Comparison of ENCODE assay signal across 10 mouse cellular contexts in the genomic region with DNA sequence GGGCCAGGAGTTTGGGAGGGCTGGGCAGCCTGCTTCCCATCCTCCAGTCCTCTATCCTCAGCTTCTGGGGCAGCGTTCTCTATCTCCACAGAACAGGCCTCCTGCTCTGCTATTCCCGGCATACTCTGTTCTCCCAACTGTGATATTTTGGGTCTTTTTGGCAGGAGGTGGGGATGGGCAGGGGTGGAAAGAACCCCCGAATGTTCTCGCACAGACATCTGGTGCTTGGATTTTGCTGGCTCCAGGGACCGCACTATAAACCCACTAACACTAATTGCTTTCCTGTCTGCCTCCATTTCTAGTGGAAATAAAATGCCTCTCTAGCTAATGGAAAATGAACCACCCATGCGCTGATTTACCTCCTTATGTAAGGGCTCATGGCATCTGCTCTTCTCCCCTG. TPM values are rescaled to one million over a fixed set of nuclear protein-coding genes. Genes with fewer than 3 reads are reported as not detected.
DNase-seq lines count a peak whose midpoint lies in the region; ATAC-seq and TF ChIP-seq lines count a peak whose summit lies in the region.
"Had no signal": no experiment of that assay in that cellular context is flagged by ENCODE, and none has a peak within 500 bp of the region (broad histone marks: within the 10 kb centered on the region; RNA-seq: fewer than 3 reads in every experiment).

No protein-coding gene starts in this region.

- intact Hi-C loops in left cerebral cortex, adult 2 months (cut with DNase I), result loop anchor here (1.0 to 5.0 kb wide), 3 partner anchors 32 to 73 kb away; no protein-coding TSS in a partner anchor

- no peak for TF ChIP-seq EP300 in stomach, postnatal 0 days (optimal IDR thresholded peaks at IDR 0.05)

- no peak overlapping the region for H3K4me3 ChIP-seq in lung, embryonic 16.5 days (ENCODE audit: low read length)
- H3K4me3 ChIP-seq in lung, adult 2 months (replicated peaks; ENCODE audit: extremely low read depth, low read depth, low read length), result no peak overlapping the region
- H3K4me3 ChIP-seq in left cerebral cortex, adult 2 months, result no peak overlapping the region
- H3K4me3 ChIP-seq in stomach, postnatal 0 days (ENCODE audit: low read depth, low read length), result no peak overlapping the region
- H3K4me3 ChIP-seq: midbrain, embryonic 12.5 days had no signal

- peaks cover 54% of the 10 kb centered on the region for H3K4me1 ChIP-seq in lung, embryonic 16.5 days (replicated peaks; ENCODE audit: control insufficient read depth, insufficient read depth, low read length)
- peaks cover 21% of the 10 kb centered on the region for H3K4me1 ChIP-seq in lung, adult 2 months (ENCODE audit: control insufficient read depth, insufficient read depth, low read length)
- H3K4me1 ChIP-seq in stomach, postnatal 0 days (replicated peaks; ENCODE audit: control insufficient read depth, insufficient read depth), result peaks cover 7% of the 10 kb centered on the region; the same call in 1 of the 2 replicates

- no peak for ATAC-seq in lung, embryonic 16.5 days (ENCODE audit: low read depth)
- no peak for ATAC-seq in stomach, postnatal 0 days (ENCODE audit: low FRiP score, low TSS enrichment)

- no peaks in the 10 kb centered on the region for H3K27me3 ChIP-seq in lung, embryonic 16.5 days (ENCODE audit: control insufficient read depth, insufficient read depth, low read depth, low read length)
- no peaks in the 10 kb centered on the region for H3K27me3 ChIP-seq in stomach, postnatal 0 days (ENCODE audit: control insufficient read depth, insufficient read depth, low read length)
- H3K27me3 ChIP-seq: midbrain, embryonic 12.5 days had no signal

- no peak for TF ChIP-seq CTCF in lung, adult 2 months (IDR thresholded peaks at IDR 0.05; ENCODE audit: insufficient read depth, low read length)
- TF ChIP-seq CTCF in left cerebral cortex, adult 2 months (IDR thresholded peaks at IDR 0.05), result no peak
- no peak for TF ChIP-seq CTCF in stomach, postnatal 0 days (IDR thresholded peaks at IDR 0.05; ENCODE audit: low read depth)

- H3K27ac ChIP-seq in lung, embryonic 16.5 days (ENCODE audit: low read length), result peak overlapping the region; percentile 89
- H3K27ac ChIP-seq in left cerebral cortex, adult 2 months, result peak overlapping the region; percentile 96
- no peak overlapping the region for H3K27ac ChIP-seq in stomach, postnatal 0 days (replicated peaks)
- H3K27ac ChIP-seq: midbrain, embryonic 12.5 days had no signal

- 57% methylated on average over 6 of the region's 6 CpGs for WGBS in lung, embryonic 16.5 days
- 67% methylated on average over 6 of the region's 6 CpGs for WGBS in lung, adult 2 months
- WGBS in stomach, postnatal 0 days, result 50% methylated on average over 6 of the region's 6 CpGs

- H3K9ac ChIP-seq in lung, embryonic 16.5 days (ENCODE audit: low read length), result no peak overlapping the region
- no peak overlapping the region for H3K9ac ChIP-seq in stomach, postnatal 0 days (ENCODE audit: low read length)
- H3K9ac ChIP-seq: midbrain, embryonic 12.5 days had no signal

- H3K36me3 ChIP-seq in lung, embryonic 16.5 days (ENCODE audit: control insufficient read depth, insufficient read depth, low read length), result no peaks in the 10 kb centered on the region
- H3K36me3 ChIP-seq in stomach, postnatal 0 days (ENCODE audit: control insufficient read depth, insufficient read depth, low read length), result no peaks in the 10 kb centered on the region
- H3K36me3 ChIP-seq: midbrain, embryonic 12.5 days had no signal

- no peak for TF ChIP-seq POLR2A in lung, adult 2 months (IDR thresholded peaks at IDR 0.05; ENCODE audit: borderline replicate concordance, extremely low read depth, low read depth, low read length)

- no peak for DNase-seq in lung, adult 2 months
- DNase-seq in frontal cortex, postnatal 14 days (ENCODE audit: low spot score in 2 of 2), result peak; percentile 69 to 83
- peak; percentile 76 to 84 for DNase-seq in left cerebral cortex, adult 2 months (ENCODE audit: extremely low spot score in 1 of 2, low spot score in 2 of 2)
- DNase-seq in right cerebral cortex, adult 2 months (ENCODE audit: low spot score in 2 of 2), result peak; percentile 90
- no peak for DNase-seq in adrenal gland, adult 8-10 months
- no peak for DNase-seq in stomach, postnatal 0 days (ENCODE audit: low spot score)
- DNase-seq in thymus, postnatal 36 days, result no peak
- DNase-seq: thymus, postnatal 25 days had no signal

- no peak overlapping the region for H3K4me2 ChIP-seq in lung, embryonic 16.5 days (ENCODE audit: low read depth, low read length)
- no peak overlapping the region for H3K4me2 ChIP-seq in stomach, postnatal 0 days (replicated peaks; ENCODE audit: low read depth)
- H3K4me2 ChIP-seq: midbrain, embryonic 12.5 days had no signal

- no peaks in the 10 kb centered on the region for H3K9me3 ChIP-seq in lung, embryonic 16.5 days (ENCODE audit: control insufficient read depth, low read length)
- H3K9me3 ChIP-seq in stomach, postnatal 0 days (ENCODE audit: control insufficient read depth, low read length), result no peaks in the 10 kb centered on the region
- H3K9me3 ChIP-seq: midbrain, embryonic 12.5 days had no signal

RNA-seq across cellular contexts. Expression of gene Tbc1d7, which starts 58.9 kb away (rescaled TPM):
- polyA plus RNA-seq in lung, embryonic 16.5 days (2015; fragmentation: Nextera tagmentation; extraction: Ambion mirVana), result 44.4 and 47.3 TPM in 2 replicates
- 8.1 and 16.5 TPM in 2 replicates for polyA plus RNA-seq in lung, adult 2 months (2012; rRNA removed)
- 10 to 100 TPM; 23.4 to 29.0 TPM for total RNA-seq in left cerebral cortex, adult 2 months (2021)
- 10 to 100 TPM; 13.2 to 19.1 (median 18.4) TPM for total RNA-seq in adrenal gland, adult 8-10 months (2022)
- polyA plus RNA-seq in stomach, postnatal 0 days (2015; fragmentation: Nextera tagmentation; extraction: Ambion mirVana), result 30.9 and 31.3 TPM in 2 replicates

Comparison
In these comparisons a context has a peak if more than half of its experiments do, and no peak if none do; other contexts are left out.
1. DNase-seq: peak in frontal cortex, postnatal 14 days (2 of 2), left cerebral cortex, adult 2 months (2 of 2) and right cerebral cortex, adult 2 months (2 of 2); none in lung, adult 2 months (single experiment), adrenal gland, adult 8-10 months (single experiment), stomach, postnatal 0 days (single experiment) and thymus, postnatal 36 days (0 of 2).